Mouse (Mus musculus): Measurements from ENCODE around the gene Ftl1-ps1.

The Ftl1-ps1 gene

GRCm38 (mm10) chr13:74399298-74399839 lies at the start of gene Ftl1-ps1:
TSS of gene Ftl1-ps1 (plus strand) at chr13:74399694.
- in situ Hi-C loops (cut with MboI; ENCODE audit: unreplicated experiment in 2 of 2) = no loop called here

DNA sequence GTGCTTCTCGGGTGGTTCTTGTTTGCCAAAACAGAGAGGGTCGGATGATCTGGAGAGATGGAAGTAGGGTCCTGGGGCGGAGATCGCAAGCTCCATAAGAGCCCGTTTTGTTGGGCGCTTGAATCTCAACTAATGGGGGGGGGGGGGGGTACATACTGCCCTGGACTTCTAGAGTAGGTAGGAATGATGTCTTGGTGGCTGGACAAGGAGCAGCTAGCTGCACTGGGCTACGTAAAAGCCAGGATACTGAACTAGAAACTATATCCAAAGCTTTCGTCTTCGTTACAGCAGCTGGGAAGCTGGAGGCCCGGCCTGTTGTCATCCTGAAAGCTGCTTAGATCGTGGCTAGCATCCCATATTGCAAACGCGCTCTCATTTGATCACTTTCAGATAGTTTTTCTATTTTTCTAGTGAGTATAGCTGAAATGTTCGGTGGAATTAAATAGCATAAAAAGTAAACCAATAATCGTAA lies 49.0 kb upstream of the Ftl1-ps1 start:
- in situ Hi-C loops (cut with MboI; ENCODE audit: unreplicated experiment in 2 of 2) = no loop called here

GRCm38 (mm10) chr13:74356491-74356890 lies 43.0 kb upstream of the Ftl1-ps1 start:
- in situ Hi-C loops (cut with MboI; ENCODE audit: unreplicated experiment in 2 of 2) = no loop called here

GRCm38 (mm10) chr13:74362218-74362617 lies 37.3 kb upstream of the Ftl1-ps1 start:
- in situ Hi-C loops (cut with MboI; ENCODE audit: unreplicated experiment in 2 of 2) = no loop called here

GRCm38 (mm10) chr13:74363176-74363858 lies 36.2 kb upstream of the Ftl1-ps1 start:
- in situ Hi-C loops (cut with MboI; ENCODE audit: unreplicated experiment in 2 of 2) = no loop called here

DNA sequence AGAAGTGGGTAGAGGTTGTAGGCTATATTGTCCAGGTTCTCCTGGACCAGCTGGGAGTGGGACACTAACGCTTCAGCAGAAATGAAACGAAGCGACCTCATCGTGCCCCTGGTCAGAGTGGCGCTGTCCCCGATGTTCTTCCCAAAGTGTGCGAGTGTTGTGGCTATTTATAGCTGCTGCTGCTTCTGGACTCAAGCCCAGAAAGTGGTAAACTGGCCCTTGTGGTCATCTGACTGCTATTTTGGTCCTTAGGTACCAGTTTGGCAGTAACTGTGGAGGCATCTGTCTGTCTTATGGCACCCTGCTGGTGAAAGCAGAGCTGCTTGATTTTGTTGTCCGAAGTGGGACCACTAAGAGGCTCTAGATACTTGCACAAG lies 35.6 kb upstream of the Ftl1-ps1 start, which contains the start of gene Lrrc14b:
Gene Lrrc14b, minus strand, starts transcription at position 147 of the 377 bp plus-strand sequence.
- in situ Hi-C loops (cut with MboI; ENCODE audit: unreplicated experiment in 2 of 2) = no loop called here

GRCm38 (mm10) chr13:74381533-74382276 lies 17.8 kb upstream of the Ftl1-ps1 start:
- in situ Hi-C loops (cut with MboI; ENCODE audit: unreplicated experiment in 2 of 2) = no loop called here

DNA sequence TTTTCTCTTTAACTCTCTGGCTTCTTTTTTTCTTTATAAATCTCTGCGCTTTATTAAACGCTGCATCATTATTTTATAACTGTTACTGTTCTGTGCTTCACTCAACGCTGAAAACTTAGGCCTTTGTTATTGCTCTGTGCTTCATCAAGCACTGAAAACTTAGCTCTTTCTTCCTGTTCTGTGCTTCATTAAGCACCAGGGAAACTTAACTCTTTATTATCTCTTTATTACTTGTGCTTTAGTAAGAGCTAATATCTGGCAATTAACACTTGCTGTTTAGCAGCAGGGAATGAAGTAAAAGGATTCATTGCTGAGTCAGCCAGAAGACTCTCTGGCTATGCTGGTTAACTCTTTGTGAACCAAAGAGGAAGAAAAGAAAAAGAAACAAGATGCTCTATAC lies 17.2 kb upstream of the Ftl1-ps1 start:
- in situ Hi-C loops (cut with MboI; ENCODE audit: unreplicated experiment in 2 of 2) = no loop called here

- in situ Hi-C loops (cut with MboI; ENCODE audit: unreplicated experiment in 2 of 2) = no loop called here
Observed at GRCm38 (mm10) chr13:74389730-74390129, 9.8 kb upstream of the Ftl1-ps1 start.

- in situ Hi-C loops (cut with MboI; ENCODE audit: unreplicated experiment in 2 of 2) = no loop called here
Observed at GRCm38 (mm10) chr13:74390371-74390990, 9.0 kb upstream of the Ftl1-ps1 start, which contains the start of gene Zfp72. TSS of gene Zfp72 (minus strand) at chr13:74390836.

- in situ Hi-C loops (cut with MboI; ENCODE audit: unreplicated experiment in 2 of 2) = no loop called here
Observed at GRCm38 (mm10) chr13:74391156-74391555, 8.3 kb upstream of the Ftl1-ps1 start.

- in situ Hi-C loops (cut with MboI; ENCODE audit: unreplicated experiment in 2 of 2) = no loop called here
Observed at GRCm38 (mm10) chr13:74439895-74440294, 40.4 kb downstream of the Ftl1-ps1 start.

Measured in v-Abl transformed pro-B cells (cell line).